Mouse (Mus musculus): ENCODE results near the gene Purb.
A peak's percentile ranks its signal among the peaks of the same experiment; 100 is the strongest.

DNA sequence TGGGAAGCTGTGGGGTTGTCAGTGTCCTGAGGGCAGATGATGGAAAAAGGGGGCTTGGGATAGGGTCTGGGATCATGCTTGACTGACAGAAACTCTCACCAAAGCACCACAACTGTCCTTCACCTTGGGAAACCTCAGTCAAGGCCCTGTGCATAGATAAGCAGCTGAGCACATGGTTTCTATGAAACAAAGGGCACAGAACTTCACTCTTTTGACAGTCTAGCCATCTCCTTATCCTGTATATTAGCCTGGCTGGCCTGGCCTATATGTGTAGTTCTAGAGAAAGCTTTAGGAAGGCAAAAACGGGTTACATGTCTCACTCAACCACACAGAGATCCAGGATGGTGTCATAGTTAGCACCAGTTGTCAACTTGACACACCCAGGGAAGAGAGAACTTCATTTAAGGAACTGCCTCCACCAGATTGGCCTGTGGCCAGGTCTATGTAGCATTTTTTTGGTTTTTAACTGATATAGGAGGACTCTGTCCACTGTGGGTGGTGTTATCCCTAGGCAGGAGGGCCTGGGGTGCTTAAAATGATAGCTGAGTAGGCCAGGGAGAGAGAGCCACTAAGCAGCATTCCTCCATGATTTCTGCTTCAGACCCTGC is 32.7 kb upstream of the Purb start:
- TF ChIP-seq POLR2A (IDR thresholded peaks at IDR 0.05; ENCODE audit: low read depth, low read length) (no peak), POLR2AphosphoS2 (IDR thresholded peaks at IDR 0.05; ENCODE audit: low read depth, low read length) (peak; percentile 75; the same call in 1 of the 2 replicates), CTCF (conservative IDR thresholded peaks at IDR 0.05 in 1 of 2, IDR thresholded peaks at IDR 0.05 in 1 of 2; ENCODE audit: low read depth in 2 of 2, low read length in 2 of 2) (no peak), USF2 (conservative IDR thresholded peaks at IDR 0.05; ENCODE audit: low read depth, low read length) (no peak), KAT2A (IDR thresholded peaks at IDR 0.05; ENCODE audit: insufficient replicate concordance, low read length) (no peak), JUND (conservative IDR thresholded peaks at IDR 0.05; ENCODE audit: low read depth, low read length) (no peak), PAX5 (IDR thresholded peaks at IDR 0.05; ENCODE audit: low read length) (no peak), ETS1 (conservative IDR thresholded peaks at IDR 0.05; ENCODE audit: low read depth, low read length) (no peak), EP300 (IDR thresholded peaks at IDR 0.05; ENCODE audit: low read length) (no peak), USF1 (IDR thresholded peaks at IDR 0.05; ENCODE audit: low read depth, low read length) (no peak), ZC3H11A (IDR thresholded peaks at IDR 0.05; ENCODE audit: low read depth, low read length) (no peak), E2F4 (IDR thresholded peaks at IDR 0.05; ENCODE audit: insufficient replicate concordance, low read depth, low read length) (no peak)
